Mouse (Mus musculus): ENCODE results near the gene Ddx31. TPM values are rescaled to one million over a fixed set of nuclear protein-coding genes. Genes with fewer than 3 reads are reported as not detected.

Gene Ddx31
- total RNA-seq, 2 experiments from 2014 or later = 8.7 to 15.5 TPM

DNA sequence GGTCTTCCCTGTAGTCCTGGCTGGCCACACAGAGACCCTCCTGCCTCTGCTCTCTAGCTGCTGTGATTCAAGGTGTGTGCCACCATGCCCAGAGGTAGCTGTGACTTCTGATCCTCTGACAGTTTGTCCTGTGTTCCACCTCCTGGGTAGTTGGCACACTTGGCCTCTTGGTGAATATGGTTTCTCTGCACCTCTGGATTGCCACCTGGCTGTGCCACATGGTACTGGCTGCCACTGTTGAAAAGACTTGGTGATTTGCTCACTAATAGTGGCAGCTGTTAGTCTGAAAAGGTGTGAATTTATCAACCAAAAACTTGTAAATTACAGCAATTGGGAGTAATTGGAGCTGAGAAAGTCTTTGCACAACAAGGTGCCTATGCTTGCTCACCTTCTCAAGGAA is 23.7 kb downstream of the Ddx31 start:
- DNase-seq = no peak

DNA sequence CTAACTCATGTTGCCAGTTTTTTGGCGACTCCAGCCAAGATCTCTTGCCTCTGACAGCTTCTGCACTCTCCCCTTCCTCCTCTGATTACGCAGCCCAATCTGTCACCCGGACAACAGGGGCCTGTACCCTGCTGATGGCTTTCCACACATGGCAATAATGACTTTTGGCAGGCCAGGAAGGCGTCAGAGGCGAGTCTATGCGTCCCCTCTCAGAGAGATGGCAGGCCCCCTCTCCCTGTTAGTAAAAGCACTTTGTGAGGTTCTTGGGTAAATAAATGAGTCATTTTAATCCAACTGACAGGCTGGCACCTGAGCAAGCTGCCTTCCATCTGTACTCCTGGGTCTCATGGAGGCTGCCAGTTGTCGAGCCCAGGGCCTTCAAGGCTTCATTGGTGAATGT is 27.3 kb downstream of the Ddx31 start:
- no peak for DNase-seq

DNA sequence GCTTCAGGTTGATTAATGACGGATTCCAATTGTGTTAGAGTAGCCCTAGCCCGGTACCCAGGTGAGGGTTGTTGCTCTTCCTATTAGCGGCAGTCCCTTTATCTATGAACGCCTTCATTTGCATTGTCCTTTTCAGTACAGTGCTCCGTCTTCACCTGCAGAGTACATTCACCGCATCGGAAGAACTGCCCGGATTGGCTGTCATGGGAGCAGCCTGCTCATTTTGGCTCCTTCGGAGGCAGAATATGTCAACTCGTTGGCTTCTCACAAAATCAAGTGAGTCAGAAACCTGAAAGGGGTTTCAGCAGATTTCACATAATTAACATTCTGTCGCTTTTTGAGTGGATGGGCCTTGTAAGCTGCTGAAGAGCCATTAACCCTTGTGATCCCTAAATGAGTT is 35.3 kb downstream of the Ddx31 start:
- no peak for DNase-seq

DNA sequence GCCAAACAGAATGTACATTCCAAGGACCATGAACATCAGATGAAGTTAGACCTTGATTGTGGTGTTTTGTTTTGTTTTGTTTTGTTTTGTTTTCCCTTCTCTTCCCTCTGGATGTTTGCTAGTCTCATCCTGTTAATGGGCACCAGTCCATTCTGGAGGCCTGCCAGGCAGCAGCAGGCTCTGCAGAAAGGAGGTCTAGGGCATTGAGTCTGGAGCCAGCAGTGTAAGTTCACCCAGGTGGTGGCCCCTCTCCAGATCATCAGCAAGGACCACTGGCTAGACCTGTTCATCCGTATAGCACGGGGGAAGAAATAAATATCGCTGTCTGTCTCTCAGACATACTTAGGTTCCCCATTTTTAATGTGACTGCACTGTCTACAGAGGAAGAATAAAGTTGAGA is 41.1 kb downstream of the Ddx31 start:
- DNase-seq = peak; percentile 18 to 20

DNA sequence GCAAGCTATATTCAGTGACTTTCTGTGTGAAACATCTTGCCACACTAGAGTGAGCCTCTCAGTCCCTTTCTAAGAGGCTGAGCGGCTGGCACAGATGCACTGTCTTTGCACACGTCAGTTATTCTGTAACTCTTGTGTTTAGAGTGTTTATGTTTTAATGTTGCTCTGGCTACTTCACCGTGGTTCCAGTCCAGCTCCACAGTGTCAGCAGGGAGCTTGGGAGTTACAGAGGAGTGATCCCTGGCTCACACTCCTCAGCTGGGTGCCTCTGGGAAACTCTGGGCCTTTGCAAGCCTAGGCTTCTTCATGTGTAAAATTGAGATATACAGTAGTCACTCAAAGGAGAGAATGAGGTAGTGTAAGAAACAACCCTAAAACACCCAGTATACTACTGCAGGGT is 41.8 kb downstream of the Ddx31 start:
- DNase-seq = no peak

DNA sequence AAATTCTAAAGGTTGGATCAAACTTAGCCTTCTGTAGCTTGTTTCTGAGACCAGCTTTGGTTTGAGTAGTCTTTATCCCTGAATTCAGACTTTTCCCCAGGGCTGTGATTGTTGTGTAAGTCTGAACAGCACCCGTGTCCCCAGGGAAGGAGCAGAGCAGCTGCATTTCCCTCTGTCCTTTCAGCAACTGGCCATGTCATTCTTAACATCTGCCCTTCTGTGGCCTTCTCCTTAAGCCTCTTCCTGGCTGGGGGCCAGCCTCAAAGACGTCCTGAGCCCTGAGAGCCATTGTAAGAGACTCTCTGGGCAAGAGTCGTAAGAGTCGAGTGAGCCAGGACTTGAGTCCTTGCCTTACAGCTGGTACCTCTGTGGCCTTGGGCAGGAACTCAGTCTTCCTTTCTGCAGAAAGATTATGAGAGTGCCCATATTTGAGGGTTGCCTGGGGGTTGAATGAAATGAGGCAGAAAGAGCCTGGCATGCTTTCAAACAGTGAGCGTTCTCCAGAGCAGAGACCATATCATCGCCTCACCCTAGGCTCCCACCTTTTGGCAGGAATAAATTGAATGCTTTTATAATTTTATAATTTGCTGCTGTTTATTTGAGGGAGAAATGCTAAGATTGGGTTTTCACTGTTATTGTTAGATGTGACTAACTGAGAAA is 42.8 kb downstream of the Ddx31 start:
- DNase-seq = peak in 1 of 2 experiments; percentile 15

DNA sequence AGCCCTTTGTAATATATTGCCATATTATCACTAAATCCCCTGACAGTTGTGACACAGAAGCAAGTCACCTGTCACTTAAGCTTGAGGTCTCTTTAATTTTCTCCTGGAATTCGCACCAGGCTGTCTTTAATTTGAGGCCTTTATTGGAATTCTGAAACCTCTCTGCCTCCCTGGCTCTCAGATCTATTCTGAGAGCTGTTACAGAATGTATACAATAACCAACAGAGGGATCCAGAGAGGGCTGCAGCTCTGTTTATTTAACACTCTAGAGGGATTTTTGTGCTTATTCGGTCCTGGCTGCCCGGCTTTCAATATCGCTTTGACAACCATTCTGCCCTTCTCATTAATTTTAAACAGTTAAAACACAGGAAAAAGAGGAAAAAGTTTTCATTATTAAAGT is 44.7 kb downstream of the Ddx31 start:
- DNase-seq = no peak

DNA sequence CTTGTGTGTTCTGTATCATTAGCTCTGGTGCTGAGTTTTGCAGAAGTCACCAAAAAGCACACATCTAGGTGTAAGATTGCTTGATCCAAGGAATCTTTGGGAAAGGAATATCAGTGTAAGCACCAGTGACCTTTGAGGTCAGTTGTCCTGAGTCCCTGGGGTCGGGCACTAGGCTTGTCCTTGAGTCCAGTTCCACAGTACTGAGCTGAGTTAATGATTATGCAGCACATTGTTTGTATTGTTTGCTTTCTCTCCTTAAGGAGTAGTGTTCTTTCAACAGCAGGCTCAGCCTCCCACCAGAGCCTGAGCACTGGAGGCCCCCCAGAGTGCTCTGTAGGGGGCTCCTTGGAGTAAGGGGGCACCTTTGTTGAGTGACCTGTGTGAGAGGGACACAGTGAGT is 52.6 kb downstream of the Ddx31 start:
- no peak for DNase-seq

DNA sequence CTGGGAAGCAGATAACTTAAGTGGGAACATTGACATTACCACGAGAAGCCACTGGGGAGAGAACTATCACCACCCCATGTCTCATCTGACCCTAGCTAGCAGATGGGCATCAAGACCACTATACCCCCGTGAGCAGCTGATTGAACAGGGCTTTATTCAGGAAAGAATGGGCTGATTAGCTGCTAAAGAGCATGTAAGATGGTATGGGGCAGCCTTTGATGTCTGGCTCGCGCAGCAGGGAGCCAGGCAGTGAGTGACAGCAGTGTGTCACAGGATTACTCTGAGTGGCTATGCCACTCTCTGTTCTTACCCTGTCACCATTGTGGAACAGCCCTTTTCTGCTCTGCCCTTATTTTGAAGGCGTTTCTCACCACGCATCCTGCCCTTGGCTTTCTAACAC is 53.3 kb downstream of the Ddx31 start:
- DNase-seq = no peak

DNA sequence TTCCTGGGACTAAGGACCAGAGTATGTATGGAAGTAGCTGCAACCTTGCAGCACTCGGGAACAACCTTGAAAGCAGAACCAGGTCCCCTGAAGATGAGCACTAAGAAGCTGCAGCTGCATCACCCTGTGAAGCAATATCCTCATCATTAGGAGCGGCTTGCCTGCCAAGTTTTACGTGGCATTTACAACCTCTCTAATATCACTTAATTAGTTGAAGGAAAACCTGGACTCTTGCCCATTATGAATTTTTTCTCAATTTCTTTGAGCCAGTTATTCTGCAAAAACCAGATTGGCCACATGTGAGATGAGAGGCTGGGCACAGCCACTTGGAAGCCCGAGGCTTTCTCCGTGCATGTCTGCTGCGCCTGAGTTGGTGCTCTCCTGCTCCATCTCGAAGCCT is 55.7 kb downstream of the Ddx31 start:
- no peak for DNase-seq

DNA sequence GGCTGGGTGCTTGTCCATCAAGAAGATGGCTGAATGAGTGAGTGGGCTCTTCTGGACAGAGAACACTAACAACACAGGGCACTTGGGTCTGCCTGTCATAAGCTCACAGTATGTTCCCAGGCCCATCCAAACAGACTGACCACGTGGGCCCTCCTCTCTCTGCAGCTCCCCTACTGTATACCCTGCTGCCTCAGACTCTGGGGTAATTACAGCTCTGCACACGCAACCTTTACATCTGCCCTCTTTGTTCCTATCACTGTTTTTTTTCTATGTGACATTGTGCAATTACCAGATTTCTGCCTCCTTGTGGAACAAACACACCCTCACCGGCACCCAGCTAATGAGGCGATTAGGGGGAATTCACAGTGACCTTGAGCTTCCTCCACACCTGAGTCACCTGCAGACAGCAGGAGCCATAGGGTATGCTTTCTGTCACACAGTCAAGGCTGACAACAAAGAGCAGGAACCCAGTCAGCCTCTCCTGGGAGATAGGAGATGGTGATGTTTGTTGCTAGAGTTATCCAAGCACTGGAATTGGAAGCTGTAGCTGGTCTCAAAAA is 57.2 kb downstream of the Ddx31 start:
- DNase-seq = no peak

DNA sequence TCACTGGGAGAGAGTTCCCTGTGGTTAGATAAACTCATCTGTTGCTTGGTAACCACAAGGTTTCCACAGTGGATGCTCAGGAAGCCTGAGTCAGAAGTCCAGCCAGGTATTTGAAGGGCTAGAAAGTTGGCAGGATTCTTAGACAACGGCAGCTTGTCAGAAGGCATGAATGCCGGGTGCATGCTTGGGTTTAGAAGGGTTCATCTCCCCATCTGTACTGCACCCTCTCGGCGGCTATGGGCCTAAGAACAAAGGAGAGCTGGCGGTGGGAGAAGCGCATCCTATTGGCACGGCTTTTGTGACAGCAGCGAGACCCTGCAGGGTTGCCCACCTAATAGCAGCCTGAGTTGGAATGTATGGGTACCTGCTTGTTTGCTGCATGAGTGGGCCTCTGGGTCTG is 62.1 kb downstream of the Ddx31 start:
- no peak for DNase-seq

DNA sequence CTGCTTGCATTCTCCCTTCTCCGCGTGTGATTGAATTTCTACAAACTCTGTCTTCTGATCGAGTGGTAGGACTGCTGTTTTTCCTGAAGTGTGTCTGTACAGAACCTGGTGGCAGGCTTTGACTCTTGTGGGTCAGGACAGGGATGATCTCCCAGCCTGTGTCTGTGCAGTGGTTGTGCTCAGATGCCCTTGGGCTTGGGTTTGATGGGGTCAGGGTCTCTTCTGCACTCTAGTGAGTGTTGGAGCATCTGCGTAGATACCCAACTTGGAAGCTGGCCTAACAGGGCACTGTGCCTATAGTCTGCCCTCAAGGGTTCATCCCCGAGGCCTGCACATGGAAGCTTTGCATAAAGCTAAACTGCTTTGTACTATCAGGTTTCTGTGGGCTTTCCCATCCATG is 63.7 kb downstream of the Ddx31 start:
- peak in 1 of 2 experiments; percentile 35 for DNase-seq

DNA sequence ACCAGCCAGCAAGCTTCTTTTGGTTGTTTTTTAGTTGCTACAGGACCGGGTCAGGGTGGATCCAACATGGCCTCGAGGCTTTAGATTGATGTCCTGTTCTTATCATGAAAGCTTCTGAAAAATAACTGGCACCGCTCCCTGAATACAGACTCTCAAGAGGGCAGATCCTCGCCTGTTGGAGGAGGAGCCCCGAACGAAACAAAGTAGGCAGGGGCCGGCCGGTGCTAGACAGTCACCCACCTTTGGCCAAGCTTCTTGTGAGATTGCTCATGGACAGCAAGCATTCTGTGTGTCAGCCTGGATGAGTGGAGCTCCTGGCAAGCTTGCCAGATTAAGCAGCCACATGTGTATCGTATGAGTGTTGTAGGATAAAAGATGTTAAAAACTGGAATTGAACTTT is 64.6 kb downstream of the Ddx31 start:
- peak; percentile 47 to 51 for DNase-seq

DNA sequence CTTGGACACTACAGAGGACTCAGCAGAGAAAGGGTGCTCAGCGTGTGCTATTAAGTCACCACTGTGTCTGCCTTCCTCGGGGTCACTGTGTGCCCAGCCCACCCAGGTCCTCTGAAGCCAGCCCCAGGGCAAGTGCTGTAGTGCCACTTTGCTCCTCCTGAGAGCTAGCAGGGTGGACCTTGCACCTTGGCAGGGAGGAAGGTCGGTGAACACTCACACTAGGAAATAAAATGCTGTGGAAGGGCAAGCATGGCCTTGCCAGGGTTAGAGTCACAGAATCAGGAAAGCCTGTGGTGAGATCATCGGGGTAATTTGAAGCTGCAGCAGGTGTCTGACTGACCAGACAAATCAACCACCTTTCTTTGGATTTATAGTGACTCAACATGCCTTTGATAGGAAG is 65.4 kb downstream of the Ddx31 start:
- peak; percentile 24 to 64 for DNase-seq

DNA sequence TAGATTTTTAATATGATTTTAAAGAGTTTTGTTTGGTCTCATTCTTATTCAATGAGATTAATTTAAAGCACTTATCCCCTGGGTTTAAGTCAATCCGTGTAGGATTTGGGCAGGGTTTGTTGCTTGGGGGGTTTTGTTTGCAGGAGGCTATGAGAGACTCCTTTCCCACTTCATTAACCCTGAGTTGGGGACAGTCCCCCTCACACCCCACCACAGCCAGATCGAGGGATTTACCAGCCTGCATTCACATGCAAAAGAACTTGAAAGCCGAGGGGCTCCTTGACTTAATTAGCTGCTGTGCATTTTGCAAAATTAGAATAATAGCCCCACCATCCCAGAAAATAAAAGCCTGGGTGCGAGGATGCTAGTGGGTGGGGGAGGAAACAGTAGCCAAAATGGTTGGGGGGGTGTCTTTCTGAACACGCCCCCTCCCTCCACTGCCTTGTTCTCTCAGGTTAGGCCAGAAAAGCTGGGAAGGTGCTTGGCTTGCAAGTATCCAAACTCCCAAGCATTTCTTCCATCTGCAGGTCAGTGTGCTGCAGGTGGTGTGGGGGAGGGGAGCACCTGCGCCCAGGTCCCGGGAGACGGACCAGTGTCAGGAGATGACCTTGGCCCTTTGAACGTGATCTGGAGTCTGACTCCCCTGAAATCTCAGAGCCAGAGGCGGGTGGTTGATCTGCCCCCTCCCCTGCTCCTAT is 67.6 kb downstream of the Ddx31 start:
- DNase-seq = peak in 1 of 2 experiments; percentile 11

DNA sequence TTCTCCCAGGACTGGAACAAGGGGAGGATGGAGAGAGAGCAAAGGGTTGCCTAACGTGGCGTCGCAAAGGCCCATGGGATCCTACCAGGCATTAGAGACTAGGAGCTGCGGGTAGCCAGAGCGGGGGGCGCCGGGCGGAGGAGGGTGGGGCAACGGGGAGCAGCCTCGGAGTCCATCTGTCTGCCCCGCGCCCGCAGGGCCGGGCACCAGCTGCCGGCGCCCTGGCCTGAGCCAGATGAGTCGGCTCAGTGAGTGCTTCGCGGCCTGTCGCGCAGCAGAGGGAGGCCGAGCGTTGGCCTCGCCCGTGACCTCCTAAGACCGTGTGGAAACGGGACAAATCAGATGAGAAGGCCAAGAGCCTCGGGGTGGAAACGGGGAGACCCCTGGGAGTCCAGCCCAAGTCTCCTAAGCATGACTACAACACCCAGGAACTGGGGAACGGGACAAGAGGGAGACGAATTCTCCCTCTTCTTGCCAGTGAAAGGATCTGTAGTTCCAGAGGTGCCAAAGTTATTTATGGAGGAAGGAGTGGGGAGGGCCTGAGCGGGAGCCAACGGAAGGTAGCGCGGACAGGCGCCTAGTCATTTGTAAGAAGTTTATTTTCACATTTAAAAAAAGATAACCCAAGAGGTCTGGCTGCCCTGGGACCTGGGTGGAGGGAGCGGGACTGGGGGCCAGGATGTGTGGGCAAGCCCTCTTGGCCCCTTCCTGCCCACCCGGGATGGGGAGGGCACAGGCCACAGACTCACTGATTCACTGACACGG is 68.4 kb downstream of the Ddx31 start:
- peak; percentile 45 to 63 for DNase-seq

DNA sequence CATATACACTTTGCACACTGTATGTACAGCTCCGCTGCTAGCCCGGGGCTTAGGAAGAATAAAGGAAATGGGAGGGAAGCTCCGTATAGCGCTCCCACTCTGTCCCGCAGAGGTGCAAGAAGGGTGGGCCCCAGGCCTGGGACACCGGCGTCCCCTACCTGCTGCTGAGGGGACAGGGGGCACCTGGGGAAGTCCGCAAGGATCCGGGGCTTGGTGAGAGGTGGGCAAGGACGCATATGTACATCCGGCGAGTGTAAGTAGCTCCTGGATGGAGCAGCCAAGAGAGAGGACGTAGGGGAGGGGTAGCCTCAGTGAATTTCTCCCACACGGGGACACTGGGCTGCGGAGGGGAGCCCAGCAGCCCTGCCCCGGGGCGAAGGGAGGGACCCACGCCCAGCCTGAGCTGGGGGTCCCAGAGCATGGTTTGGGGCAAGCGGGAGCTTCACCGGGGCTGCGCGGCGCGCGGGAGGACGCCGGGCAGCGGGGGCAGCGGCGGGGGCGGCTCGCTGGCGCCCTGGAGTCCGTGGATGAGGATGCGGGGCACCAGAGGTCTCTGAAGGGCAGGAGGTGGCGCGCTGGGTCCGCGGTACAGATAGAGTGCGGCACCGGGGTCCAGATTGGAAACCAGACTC is 69.1 kb downstream of the Ddx31 start:
- no peak for DNase-seq

DNA sequence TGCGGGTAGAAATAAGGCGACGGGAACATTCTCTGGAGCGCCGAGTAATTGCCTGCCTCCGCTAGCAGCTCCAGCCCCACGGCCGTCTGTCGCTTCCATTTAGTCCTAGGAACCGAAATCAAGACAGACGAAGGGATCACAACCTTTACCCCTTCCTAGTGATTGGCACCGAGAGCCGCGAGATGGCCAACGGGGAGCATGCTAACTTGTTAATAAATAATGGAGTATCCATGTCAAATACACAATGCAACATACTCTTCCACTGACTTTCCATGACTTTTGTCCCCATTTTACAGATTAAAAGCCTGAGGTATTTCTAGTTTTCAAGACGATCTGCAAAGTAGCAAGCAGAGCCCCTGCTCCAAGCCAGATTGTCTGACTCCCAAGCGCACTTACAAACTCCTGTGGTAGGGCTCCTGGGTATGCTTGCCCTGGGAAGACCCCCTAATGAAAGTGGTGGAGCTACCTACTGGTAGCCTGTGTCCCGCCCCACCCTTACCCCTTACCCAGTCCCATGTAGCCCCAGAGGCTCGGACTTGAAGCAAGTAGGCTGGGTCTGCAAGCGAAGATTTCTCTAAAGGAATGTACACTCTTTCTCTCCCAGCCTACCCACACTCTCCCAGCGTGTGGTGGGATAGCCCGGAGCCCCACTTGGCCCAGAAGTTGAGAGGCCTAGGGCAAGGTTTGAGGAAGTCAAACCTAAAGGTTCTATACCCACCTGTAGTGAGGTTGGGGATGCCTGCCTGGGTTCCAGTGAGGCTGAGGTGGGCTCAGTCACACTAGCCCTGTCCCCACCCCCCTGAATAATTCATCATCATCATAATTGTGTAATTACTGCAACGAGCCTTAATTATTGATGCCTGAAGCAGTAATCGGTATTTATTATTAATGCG is 69.9 kb downstream of the Ddx31 start:
- no peak for DNase-seq

DNA sequence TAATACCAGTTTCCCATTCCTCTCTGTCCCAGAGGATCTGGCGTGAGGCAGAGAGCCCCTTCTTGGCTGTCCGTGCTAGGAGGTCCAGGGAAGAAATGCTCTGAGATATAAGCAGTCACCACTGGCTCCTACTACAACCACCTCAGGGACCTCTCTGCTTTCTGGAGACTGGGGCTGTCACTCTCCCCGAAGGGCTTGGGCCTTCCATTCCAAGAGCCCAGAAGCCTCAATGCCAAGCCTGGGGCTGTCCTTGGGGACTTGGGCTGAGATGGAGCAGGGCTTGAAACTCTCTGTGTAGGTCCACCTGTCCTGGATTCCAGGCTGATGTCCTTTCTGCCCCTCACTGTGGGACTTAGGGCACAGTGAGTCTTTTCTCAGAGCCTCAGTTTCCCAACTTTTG is 70.7 kb downstream of the Ddx31 start:
- DNase-seq = no peak

DNA sequence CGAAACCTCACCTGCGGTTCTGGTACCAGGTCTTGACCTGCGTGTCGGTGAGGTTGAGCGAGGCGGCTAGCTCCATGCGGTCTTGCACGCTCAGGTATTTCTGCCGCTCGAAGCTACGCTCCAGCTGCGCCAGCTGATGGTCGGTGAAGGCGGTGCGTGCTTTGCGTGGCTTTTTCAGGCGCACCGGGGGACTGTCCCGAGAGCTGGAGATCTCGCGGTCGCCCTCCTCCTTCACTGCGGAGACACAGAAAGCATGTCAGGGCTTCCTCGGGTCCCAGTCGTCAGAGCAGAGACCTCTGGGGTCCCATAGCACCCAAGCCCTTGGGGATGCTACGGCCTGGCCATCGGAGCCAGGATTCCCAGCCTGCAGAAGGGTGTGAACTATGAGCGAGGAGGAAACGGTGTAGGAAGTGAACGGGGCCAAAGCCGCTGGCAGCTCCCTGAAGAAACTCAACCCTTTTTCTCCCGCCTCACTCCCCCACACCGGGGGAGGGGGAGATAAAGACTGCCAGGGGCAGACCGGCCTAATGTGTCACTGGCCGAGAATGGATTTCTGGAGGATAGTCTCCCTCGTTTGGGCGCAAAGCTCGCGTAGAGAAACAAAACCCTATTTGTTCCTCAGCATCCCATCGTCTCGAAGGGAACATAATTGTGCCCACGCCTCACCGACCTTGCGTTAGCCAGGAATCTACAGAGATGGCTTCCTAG is 71.3 kb downstream of the Ddx31 start:
- DNase-seq = no peak
